Mouse (Mus musculus): ENCODE measurements at regions not wholly inside any gene's neighbourhood (a gene's known extent, or its start where the extent isn't known, plus 50 kb on each side); places are given as distances from the start of the nearest gene placed in this dataset.

DNA sequence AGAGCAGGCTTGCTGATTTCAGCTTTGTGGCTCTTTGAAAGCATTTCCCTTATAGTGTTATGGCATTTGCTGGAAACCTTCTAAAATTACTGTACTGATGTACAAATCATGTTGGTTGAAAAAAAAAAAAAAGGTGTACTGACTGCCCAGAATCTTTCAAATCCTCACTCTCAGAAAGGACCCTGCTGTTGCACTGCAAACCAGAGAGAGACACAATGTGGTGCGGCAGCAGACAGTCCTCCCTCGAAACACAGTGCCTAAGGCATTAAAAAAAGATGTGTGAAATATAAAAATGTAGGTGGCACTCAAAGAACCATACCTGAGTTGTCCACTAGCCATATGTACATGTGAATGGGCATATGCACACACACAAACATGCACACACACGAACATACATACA, 128.3 kb downstream of the Actr3 start:
- DNase-seq, result no peak

DNA sequence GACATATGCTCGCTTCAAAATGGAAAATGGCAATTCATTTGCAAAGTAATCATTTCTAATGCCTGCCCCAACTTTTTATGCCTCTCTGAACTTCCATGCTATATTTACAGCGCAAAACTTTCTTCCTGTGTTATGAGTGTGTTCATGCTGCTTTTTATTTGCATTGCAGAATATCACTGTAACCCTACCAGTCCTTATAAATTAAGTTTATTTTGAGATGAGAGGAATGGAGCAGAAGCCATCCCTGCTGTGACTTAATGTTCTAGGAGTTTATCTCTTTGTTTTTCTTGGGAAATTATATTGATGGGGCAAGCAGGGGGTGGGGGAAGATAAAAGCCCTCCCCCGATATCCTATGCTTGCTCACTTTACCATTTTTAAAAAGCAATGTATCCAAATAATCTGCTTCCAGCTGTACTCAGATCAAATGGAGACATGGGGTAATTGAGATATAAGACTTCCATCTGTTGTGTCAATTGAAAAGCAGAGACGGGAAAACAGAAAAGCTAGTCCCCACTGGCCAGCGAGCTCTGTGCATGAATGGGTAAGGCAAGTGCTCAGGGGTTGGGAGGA, 136.9 kb downstream of the Actr3 start:
- DNase-seq, result no peak

DNA sequence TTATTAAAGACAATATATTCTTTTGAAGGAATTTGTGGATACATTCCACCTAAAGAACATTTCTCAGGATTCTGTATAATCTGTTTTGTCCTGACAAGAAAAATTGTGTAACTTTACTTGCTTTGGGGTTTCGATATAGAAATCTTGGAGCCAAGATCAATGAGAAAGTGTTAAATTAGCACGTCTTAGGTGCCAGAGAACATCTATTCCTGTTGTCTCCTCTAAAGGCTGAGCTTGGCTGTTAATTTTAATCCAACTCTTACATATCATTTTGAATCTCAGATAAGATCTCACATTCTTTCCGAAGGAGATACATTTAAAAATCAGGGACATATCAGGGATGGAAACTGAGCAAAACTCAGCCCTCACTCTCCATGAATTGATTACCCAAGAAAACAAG, 139.9 kb downstream of the Actr3 start:
- no peak for DNase-seq

DNA sequence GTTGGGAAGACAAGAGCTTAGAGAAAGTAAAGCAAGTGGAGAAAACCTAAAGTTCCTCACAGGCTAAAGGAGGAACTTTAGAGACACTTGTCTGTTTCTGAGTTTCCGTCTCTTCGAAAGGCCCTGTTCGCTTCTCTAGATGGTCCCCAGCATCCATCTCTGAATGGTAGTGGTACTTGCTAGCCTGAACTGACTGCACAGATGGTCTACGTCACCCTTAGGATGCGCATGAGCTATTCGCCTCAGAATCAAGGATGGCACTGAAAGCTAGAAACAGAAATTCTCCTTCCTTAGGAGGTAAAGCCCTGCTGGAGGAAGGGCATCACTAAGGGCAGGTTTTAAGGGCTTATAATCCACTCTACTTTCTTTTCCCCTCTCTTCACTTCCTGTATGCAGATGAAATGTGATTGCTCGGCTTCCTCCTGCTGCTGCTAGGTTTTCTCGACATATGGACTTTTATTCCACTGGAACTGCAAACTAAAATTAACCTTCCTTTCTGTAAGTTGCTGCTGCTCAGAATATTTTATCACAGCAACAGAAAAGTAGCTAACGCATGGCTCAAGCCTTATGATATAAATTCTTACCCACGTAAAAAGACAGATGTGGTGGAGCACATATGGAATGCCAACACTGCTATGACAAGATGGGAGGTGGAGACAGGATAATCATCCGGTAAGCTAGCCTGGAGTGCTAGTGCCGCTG, 145.1 kb downstream of the Actr3 start:
- no peak for DNase-seq

DNA sequence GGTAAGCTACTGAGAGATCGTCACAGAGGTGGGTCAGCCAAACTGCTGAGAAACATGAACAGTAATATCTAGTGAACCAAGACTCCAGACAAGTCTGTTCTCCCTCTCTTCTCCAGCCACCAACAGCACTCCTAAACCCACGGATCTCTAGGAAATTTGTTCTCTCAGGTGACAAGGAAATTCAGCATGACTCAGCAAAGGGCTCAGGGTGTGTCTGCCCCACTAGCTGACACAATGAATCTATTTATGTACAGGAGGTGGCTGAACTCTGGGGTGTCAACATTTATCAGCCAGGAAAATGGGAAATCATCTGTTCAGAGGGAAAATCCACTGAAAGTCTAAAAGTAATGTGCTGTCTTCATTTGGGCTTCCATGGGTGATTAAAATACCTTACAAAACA, 149.2 kb downstream of the Actr3 start:
- DNase-seq, result no peak

DNA sequence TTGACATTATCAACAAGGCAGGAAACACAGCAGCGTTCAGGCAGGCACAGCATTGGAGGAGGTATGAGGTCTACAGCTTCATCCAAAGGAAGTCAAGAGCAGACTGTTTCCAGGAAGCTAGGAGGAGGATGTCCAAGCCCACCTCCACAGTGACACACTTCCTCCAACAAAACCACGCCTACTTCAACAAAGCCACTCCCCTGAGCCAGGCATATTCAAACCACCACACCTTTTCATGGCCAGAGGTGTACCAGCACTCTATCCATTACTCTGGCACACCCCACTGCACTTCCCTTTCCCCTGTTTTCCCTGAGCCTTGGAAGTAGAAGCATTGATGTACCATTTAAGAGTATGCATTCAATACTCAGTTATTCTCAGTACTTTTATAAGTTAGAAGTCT, 150.8 kb downstream of the Actr3 start:
- DNase-seq, result no peak

DNA sequence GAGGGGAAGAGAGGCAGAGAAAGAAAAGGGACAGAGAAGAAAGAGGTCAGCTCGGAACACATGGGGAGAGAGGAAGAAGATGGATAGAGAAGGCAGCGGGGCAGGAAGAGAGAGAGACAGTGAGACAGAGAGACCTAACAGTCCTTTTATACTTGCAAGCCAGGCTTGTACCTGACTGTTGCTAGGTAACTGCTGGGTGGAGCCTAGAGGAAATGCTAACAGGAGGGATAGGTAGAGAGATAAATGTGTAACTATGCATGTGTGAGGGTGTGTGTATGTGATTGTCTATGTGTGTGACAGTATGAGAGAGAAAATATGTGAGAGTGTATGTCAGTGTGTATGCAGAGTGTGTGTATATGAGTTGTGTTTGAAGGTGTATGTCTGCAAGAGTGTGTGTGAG, 161.8 kb downstream of the Actr3 start:
- no peak for DNase-seq

DNA sequence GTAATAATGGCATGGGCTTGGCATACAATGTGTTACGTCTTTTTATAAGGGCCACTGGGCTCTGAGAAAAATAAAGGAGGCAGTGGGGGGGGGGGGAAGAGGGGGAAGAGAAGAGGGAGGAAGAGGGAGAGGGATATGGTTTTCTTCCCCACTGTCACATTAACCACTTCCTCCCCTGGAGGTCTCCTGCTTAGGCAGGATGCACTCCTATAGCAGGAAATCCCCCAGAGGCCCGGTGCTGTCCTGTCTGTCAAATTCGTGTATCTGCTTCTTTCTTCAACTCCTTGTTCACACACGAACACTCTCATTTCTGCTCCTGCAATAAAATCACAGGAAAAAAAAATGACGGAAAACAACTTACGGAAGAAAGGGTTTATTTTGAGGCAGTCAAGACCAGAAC, 171.8 kb downstream of the Actr3 start:
- no peak for DNase-seq

DNA sequence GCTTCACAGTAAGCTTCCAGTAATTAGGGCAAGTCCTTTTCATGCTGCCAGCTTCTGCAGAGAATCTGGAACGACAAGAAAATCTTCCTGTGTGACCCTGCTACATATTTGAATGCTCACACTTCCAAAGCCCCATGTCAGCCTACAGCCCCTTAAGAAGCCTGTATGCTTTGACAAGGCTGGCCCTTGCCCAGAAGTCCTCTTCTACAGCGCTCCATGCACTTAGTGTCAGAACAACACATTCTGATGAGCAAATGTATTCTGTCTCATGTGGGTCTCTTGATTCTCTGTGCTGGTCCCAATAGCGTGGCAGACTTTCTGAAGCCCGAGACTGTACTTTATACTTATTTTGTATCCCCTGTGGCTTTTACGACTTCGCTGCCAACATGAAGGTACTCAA, 172.5 kb downstream of the Actr3 start:
- no peak for DNase-seq

DNA sequence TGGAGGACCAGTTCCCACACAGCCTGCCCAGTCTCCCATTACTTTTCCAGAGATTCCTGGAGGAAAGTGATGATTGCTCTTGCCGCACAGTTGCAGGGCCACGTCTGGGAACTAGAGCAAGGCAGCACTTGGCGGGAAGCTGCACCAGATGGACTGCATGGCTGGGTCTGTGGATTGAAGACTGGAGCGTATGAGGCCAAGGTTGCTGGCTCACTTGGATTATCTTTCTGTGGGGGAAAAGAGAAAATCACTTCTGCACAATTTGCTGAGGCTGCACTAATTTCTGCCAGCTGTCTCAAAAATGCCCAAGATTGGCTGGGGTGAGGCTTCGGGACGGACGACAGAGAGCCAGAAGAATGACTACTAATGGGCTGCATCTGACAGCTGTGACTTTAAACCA, 193.2 kb downstream of the Actr3 start:
- peak in 1 of 2 experiments; percentile 22 for DNase-seq

DNA sequence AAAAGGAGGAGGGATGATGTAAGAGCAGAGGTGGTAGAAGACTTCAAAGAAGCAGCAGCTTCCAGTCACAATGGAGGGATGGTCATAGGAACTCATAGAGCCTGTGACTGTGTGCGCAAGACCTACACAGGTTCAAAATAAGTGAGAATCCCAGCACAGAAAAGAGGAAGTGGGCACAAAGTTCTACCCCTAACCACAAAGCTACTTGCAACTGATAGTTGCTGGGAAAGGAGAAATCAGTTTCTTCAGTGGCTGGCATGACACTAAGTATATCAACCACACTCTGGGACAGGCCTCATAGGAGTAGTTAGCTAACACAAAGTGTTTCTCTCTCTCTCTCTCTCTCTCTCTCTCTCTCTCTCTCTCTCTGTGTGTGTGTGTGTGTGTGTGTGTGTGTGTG, 193.8 kb downstream of the Actr3 start:
- DNase-seq, result no peak

DNA sequence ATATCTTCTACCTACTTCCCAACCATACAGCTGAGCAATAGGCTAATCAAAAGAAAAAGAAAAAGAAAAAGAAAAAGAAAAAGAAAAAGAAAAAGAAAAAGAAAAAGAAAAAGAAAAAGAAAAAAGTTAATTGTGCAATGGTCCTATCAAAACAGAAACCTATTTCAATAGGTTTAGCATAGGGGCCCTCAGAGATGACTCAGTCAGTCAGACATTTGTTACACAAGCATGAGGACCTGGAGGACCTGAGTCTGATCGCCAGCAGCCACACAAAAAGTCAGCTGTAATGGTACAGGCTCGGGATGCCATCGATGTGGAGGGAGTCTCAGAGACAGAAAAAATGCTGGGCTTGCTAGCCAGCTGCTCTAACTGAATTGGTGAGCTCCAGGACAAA, 197.9 kb downstream of the Actr3 start:
- DNase-seq, result no peak

DNA sequence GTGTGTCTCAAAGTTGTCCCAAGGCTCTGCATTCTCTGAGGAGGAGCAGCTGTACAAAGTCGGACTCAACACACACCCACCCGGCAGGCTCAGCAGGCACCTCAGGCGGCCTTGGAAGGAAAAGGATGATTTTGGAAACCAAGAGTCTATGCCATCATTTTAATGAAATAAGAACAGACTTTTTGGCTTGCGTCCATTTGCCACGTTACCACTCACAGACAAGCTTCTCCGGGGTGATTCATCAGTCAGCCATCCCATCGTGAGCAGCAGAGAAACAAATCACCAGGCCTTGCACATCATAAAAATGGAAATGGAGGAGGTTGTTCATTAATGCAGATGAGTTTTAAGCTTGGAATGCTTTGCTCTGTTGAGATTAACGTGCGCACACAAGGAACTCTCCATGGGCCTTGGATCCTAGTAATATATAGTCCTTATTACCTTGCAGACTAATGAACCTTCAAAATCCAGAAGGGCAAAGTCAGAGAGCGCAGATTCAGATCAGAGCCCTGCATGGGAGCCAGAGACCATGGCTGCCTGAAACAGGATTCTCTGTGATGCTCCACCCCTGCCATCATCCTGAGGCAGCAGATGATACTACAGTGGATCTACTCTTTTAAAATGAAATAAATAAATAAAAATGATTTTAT, 198.5 kb downstream of the Actr3 start:
- no peak for DNase-seq

DNA sequence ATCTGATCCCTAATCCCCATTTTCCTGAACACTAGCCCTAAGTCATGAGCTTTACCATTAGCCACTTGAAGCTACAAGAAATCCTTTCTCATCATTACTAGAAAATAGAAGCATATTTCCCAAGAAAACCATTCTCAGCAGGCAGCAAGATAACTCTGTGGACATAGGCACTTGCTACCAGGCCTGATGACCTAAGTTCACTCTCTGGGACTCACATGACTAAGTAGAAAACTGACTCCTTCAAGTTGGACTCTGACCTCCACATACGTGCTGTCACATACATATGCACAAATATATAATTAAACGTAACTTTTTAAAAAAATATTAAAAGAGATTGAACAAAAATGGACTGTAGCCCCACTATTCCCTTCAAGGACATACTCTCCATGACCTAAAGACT, 200.8 kb downstream of the Actr3 start:
- DNase-seq, result no peak

DNA sequence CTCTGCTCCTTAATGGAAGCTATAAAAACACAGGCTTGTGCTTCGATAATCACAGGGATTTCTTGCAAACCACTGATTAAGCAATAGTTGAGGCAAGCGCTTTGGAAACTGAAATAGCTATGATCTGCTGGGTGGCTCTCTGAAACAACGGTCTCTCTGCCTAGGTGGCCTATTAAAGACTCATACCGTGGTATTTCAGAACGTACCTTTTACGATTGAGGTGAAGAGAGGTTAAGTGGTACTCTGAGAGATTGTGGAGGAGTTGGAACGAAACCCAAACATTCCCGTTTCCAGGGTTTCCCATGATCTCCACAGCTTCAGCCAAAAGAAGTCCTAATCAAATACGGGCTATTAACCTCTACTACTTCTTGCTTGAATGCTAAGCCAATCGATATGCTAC, 212.2 kb downstream of the Actr3 start:
- DNase-seq, result no peak

DNA sequence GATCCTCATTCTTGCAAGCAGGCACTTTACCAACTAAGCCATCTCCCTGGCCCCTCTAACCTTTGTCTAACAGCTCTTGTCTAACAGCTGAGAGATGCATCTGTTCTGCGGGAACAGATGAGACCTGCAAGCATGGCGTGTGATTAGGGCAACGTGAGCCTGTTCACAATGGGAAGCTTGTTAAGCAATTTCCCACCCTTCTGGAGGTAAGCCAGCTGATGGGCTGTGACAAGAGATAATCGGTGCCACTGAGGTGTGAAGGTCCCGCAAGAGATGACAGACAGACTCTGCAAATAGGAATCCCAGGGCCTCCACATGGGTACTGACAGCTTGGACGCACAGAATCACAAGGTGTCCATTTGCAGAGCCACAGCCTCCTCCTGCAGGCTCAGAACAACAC, 219.3 kb downstream of the Actr3 start:
- no peak for DNase-seq

DNA sequence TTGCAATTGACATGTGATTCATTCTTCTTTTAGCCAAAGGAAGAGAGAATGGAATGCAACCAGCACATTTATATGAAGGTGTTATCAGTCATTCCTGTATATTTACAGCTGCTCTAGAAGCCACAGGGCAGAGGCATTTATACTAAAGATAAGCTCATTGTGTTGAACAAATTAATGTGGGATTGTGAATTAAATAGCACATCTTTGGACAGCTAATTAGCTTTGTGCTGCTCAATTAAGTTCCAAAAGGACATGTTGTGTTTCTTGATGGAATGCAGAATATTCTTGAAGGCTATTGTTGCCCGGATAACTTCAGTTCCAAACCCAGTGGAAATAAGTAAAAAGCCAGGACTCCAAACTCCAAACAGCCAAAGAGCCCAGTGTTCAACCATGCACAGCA, 248.4 kb downstream of the Actr3 start:
- DNase-seq, result no peak

DNA sequence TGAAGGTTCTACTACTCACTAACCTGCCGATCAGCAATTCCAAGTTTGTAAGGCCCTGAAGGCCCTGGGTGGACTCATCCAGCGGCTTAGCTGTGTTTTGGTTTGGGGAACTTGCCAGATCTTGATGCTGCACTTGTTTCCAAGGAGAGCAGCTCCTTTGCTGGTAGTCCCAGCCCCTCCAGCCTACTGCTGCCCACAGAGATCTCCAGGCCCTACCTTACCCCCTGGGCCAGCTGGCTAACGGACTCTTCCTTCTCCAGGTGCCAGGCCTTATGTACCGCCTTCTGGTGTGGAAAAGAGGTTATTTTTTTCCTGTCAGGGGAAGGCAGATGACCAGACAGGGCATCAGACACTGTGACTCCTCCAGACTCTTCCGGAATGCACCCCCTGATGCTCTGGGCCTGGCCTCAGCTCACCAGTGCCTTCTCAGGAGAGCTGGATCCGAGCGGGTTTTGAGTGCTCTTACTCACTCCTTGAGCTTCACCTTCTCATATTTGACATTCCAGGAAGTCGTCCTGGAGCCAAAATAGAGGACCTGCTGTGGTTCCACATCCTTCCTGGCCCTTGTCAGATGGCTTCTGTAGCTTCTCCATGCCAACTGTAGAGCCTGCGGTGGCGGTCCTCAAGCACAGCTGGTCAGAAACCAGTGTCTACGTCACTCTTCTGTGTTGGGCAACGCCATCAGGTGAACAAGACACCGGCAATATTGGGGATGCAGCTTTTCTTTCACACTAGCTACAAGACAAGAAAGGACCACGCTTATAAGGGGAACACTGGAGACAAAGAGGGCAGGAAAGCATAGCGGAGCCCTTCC, 259.2 kb downstream of the Actr3 start:
- peak in 1 of 2 experiments; percentile 31 for DNase-seq

DNA sequence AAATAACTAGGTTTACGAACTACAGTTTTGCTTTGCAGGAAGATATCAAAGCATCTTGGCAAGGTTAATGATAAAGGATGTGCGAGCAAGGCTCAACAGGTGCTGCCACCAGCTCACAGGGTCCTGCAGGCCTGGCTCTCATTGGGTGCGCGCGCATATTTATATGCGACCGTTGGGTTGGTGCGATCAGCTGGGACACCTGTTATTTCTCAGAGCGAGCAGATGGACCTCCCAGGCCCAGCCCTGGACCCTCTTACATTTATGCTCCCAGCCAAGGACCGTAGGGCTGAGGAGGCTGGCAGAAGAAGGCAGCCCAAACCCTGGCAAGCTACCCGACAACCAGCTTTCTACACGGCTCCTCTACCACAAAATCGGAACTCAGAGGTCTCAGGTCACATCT, 260.8 kb downstream of the Actr3 start:
- no peak for DNase-seq

DNA sequence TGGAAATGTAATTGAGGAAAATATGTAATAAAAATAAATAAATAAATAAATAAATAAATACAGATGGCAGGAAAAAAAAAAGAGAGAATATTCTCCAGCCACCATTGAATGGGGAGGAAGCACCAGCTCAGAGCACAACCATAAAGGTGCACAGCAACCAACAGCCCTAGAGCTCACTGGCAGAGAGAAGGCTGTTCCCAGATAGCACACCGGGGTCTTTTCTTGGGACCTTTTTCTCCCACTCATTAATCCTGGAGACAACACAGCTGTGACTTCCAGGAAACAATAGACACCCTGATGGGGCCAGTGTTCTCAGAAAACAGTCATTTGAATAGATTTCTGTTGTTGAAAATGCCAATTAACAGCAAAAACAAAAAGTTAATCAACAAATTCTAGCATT, 263.1 kb downstream of the Actr3 start:
- DNase-seq, result no peak

DNA sequence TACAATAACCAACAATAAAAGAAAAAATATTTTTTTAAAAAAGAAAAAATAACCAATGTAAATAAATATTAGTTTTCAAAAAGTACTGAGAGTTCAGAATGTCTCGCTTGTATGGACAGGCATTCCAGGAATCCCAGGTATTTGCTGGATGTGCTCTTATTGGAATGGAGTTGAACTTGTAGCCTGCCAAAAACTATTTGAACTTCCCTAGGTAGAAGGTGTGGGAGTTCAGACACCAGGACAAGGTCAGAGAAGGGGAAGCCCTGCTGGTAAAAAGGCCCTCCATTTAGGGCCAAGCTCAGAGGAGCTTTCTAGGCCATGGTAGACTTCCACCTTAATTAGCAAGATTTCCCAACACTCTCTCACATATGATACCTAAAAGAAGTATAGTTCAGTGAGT, 270.3 kb downstream of the Actr3 start:
- no peak for DNase-seq

DNA sequence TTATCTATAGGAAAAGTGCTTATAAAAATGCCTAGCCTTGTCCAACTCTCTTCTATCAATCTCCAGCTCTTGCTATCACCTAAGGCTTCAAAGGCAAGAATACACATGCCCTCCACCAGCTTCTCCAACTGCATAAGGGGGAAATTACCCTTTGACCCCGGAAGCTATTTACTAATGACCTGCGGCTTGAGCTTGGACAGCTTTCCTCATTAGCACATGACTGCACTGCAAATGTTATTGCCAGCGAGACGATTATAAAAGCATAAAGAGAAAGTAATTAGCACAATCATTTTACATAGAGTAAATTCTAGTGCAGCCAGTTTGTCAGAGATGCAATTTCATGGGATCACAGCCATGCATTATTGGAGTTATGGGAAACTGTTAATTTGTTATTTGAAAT, 277.0 kb downstream of the Actr3 start:
- DNase-seq, result no peak

DNA sequence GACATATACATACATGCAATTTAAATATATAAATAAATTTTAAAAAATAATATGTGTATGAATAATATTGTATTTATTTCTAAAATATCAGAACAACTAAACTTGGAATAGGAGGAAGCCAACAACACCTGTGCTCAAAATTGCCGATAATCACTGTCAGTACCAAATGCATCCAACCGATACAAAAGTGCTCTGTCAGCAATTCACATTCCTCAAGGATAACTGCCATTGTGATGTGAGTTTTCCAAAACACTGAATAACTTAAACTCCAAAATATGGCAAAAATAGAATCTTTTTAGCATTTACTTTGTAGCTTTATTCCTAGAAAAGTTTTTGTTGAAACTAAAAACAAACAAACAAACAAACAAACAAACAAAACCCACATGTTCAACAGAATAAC, 279.4 kb downstream of the Actr3 start:
- DNase-seq, result no peak

DNA sequence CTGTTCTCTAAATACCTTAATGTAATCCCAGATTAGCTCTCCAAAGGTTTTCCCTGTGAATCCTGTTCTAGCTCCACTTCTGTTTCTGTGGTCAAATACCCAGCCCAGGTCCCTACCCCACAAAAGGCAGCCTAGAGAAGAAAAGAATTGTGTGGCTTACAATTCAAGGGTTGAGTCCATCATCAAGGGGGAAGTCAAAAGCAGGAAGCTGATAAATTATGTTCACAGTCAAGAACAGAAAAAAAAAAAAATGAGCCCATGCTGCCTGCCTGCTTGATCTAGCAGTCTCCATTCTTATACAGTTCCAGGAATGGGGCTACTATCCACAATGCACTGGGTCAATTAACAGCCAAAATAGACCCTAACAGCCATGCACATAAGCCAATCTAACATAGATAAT, 285.7 kb downstream of the Actr3 start:
- DNase-seq, result no peak
